10 mouse cellular contexts compared by ENCODE assay signal in genomic region chr11:5140619-5141018, GRCm38 (mm10). TPM values are rescaled to one million over a fixed set of nuclear protein-coding genes. Genes with fewer than 3 reads are reported as not detected.
DNase-seq lines count a peak whose midpoint lies in the region; ATAC-seq and TF ChIP-seq lines count a peak whose summit lies in the region.
"Had no signal": no experiment of that assay in that cellular context is flagged by ENCODE, and none has a peak within 500 bp of the region (broad histone marks: within the 10 kb centered on the region; RNA-seq: fewer than 3 reads in every experiment).

No protein-coding gene starts in this region.

- H3K4me2 ChIP-seq in hindbrain, embryonic 13.5 days: no peak overlapping the region
- H3K4me2 ChIP-seq in hindbrain, embryonic 12.5 days (replicated peaks): no peak overlapping the region
- no peak overlapping the region for H3K4me2 ChIP-seq in embryonic facial prominence, embryonic 15.5 days (replicated peaks)
- H3K4me2 ChIP-seq: embryonic facial prominence, embryonic 12.5 days had no signal

- intact Hi-C loops in heart, postnatal 25 days (cut with DNase I): no loop called here

- no peaks in the 10 kb centered on the region for H3K36me3 ChIP-seq in hindbrain, embryonic 13.5 days
- no peaks in the 10 kb centered on the region for H3K36me3 ChIP-seq in hindbrain, embryonic 12.5 days
- no peaks in the 10 kb centered on the region for H3K36me3 ChIP-seq in embryonic facial prominence, embryonic 15.5 days
- H3K36me3 ChIP-seq in liver, adult 2 months (ENCODE audit: control insufficient read depth, insufficient read depth, low read length): no peaks in the 10 kb centered on the region
- H3K36me3 ChIP-seq: embryonic facial prominence, embryonic 12.5 days had no signal

- H3K27ac ChIP-seq in hindbrain, embryonic 13.5 days: no peak overlapping the region
- H3K27ac ChIP-seq in hindbrain, embryonic 12.5 days: no peak overlapping the region
- peak overlapping the region; percentile 30; the same call in 1 of the 2 replicates for H3K27ac ChIP-seq in embryonic facial prominence, embryonic 15.5 days (replicated peaks)
- no peak overlapping the region for H3K27ac ChIP-seq in liver, adult 2 months (replicated peaks; ENCODE audit: insufficient read depth, low read depth, low read length)
- H3K27ac ChIP-seq: embryonic facial prominence, embryonic 12.5 days; liver, embryonic 14.5 days had no signal

- peak; percentile 57 for DNase-seq in NIH3T3 (ENCODE audit: low read depth)
- peak; percentile 53 for DNase-seq in heart, postnatal 25 days (ENCODE audit: low spot score)
- peak; percentile 71 for DNase-seq in liver, adult 2 months (ENCODE audit: extremely low read depth, low read depth, low spot score)
- peak; percentile 74 for DNase-seq in skeletal muscle tissue, adult 2 months (ENCODE audit: low read depth, low spot score)
- DNase-seq in thymus, adult 18-20 months: no peak

- H3K79me2 ChIP-seq in liver, adult 2 months (ENCODE audit: control insufficient read depth, insufficient read depth, low read length): no peaks in the 10 kb centered on the region

- no peak for TF ChIP-seq CTCF in liver, adult 2 months (IDR thresholded peaks at IDR 0.05; ENCODE audit: low read depth, low read length)

- no peak overlapping the region for H3K9ac ChIP-seq in hindbrain, embryonic 13.5 days
- no peak overlapping the region for H3K9ac ChIP-seq in hindbrain, embryonic 12.5 days
- no peak overlapping the region for H3K9ac ChIP-seq in embryonic facial prominence, embryonic 15.5 days
- no peak overlapping the region for H3K9ac ChIP-seq in liver, adult 2 months (ENCODE audit: low read depth, low read length)
- H3K9ac ChIP-seq: embryonic facial prominence, embryonic 12.5 days; liver, embryonic 14.5 days had no signal

- WGBS in hindbrain, embryonic 13.5 days: 52% methylated on average over 8 of the region's 8 CpGs
- 57% methylated on average over 8 of the region's 8 CpGs for WGBS in hindbrain, embryonic 12.5 days
- WGBS in embryonic facial prominence, embryonic 15.5 days: 33% methylated on average over 8 of the region's 8 CpGs
- WGBS in liver, adult 2 months: 8% methylated on average over 8 of the region's 8 CpGs

- ATAC-seq in hindbrain, embryonic 13.5 days (ENCODE audit: low FRiP score): peak; percentile 44; the same call in 1 of the 2 replicates
- no peak for ATAC-seq in hindbrain, embryonic 12.5 days (ENCODE audit: low FRiP score)
- ATAC-seq in embryonic facial prominence, embryonic 15.5 days (ENCODE audit: insufficient number of reproducible peaks, low FRiP score, low TSS enrichment, low read depth): no peak

- H3K9me3 ChIP-seq in hindbrain, embryonic 13.5 days: no peaks in the 10 kb centered on the region
- no peaks in the 10 kb centered on the region for H3K9me3 ChIP-seq in hindbrain, embryonic 12.5 days (replicated peaks)
- H3K9me3 ChIP-seq in embryonic facial prominence, embryonic 15.5 days (replicated peaks): no peaks in the 10 kb centered on the region
- H3K9me3 ChIP-seq: embryonic facial prominence, embryonic 12.5 days had no signal

- H3K4me3 ChIP-seq in hindbrain, embryonic 13.5 days: no peak overlapping the region
- no peak overlapping the region for H3K4me3 ChIP-seq in hindbrain, embryonic 12.5 days
- H3K4me3 ChIP-seq in embryonic facial prominence, embryonic 15.5 days (replicated peaks): no peak overlapping the region
- H3K4me3 ChIP-seq in liver, adult 2 months (ENCODE audit: insufficient read depth, low read depth, low read length): no peak overlapping the region
- H3K4me3 ChIP-seq: embryonic facial prominence, embryonic 12.5 days had no signal

- no peaks in the 10 kb centered on the region for H3K27me3 ChIP-seq in hindbrain, embryonic 13.5 days
- H3K27me3 ChIP-seq in hindbrain, embryonic 12.5 days: no peaks in the 10 kb centered on the region; the same call in 1 of the 2 replicates
- H3K27me3 ChIP-seq in embryonic facial prominence, embryonic 15.5 days: no peaks in the 10 kb centered on the region
- H3K27me3 ChIP-seq in liver, adult 2 months (ENCODE audit: control insufficient read depth, insufficient read depth, low read length): no peaks in the 10 kb centered on the region
- H3K27me3 ChIP-seq: embryonic facial prominence, embryonic 12.5 days had no signal

- TF ChIP-seq POLR2A in liver, adult 2 months (IDR thresholded peaks at IDR 0.05; ENCODE audit: extremely low read depth, insufficient read depth, low read length): no peak

- H3K4me1 ChIP-seq in hindbrain, embryonic 13.5 days (replicated peaks): peaks cover 11% of the 10 kb centered on the region
- peaks cover 18% of the 10 kb centered on the region for H3K4me1 ChIP-seq in hindbrain, embryonic 12.5 days
- peaks cover 23% of the 10 kb centered on the region for H3K4me1 ChIP-seq in embryonic facial prominence, embryonic 15.5 days
- H3K4me1 ChIP-seq in liver, adult 2 months (ENCODE audit: control insufficient read depth, insufficient read depth, low read length): peaks cover 20% of the 10 kb centered on the region

RNA-seq across cellular contexts. Expression of gene Emid1, which starts 11.4 kb away (rescaled TPM):
- 13.8 and 15.9 TPM in 2 replicates for polyA plus RNA-seq in hindbrain, embryonic 13.5 days (2015; fragmentation: Nextera tagmentation; extraction: Ambion mirVana)
- polyA plus RNA-seq in hindbrain, embryonic 12.5 days (2016; fragmentation: Nextera tagmentation; extraction: Ambion mirVana): 17.7 and 21.9 TPM in 2 replicates
- 64.0 and 67.1 TPM in 2 replicates for polyA plus RNA-seq in embryonic facial prominence, embryonic 15.5 days (2015; fragmentation: Nextera tagmentation; extraction: Ambion mirVana)
- total RNA-seq in heart, postnatal 25 days (2021): 1 to 10 TPM; 2.1 to 2.2 TPM
- 0.20 and 0.28 TPM in 2 replicates for total RNA-seq in liver, adult 2 months (2014; rRNA removed)
- 0.65 and 0.77 TPM in 2 replicates for polyA plus RNA-seq in liver, adult 2 months (2012; rRNA removed)

RNA-seq across cellular contexts. Expression of gene Ewsr1, which starts 41.6 kb away (rescaled TPM):
- polyA plus RNA-seq in hindbrain, embryonic 13.5 days (2015; fragmentation: Nextera tagmentation; extraction: Ambion mirVana): 670 and 686 TPM in 2 replicates
- polyA plus RNA-seq in hindbrain, embryonic 12.5 days (2016; fragmentation: Nextera tagmentation; extraction: Ambion mirVana): 823 and 828 TPM in 2 replicates
- polyA plus RNA-seq in embryonic facial prominence, embryonic 15.5 days (2015; fragmentation: Nextera tagmentation; extraction: Ambion mirVana): 691 and 729 TPM in 2 replicates
- 10 to 100 TPM; 95.7 to 96.0 TPM for total RNA-seq in heart, postnatal 25 days (2021)
- 88.6 and 89.8 TPM in 2 replicates for total RNA-seq in liver, adult 2 months (2014; rRNA removed)
- 95.1 and 112 TPM in 2 replicates for polyA plus RNA-seq in liver, adult 2 months (2012; rRNA removed)

RNA-seq across cellular contexts. Expression of gene Rhbdd3, which starts 41.9 kb away (rescaled TPM):
- polyA plus RNA-seq in hindbrain, embryonic 13.5 days (2015; fragmentation: Nextera tagmentation; extraction: Ambion mirVana): 30.9 and 35.6 TPM in 2 replicates
- 27.0 and 28.9 TPM in 2 replicates for polyA plus RNA-seq in hindbrain, embryonic 12.5 days (2016; fragmentation: Nextera tagmentation; extraction: Ambion mirVana)
- 28.8 and 29.4 TPM in 2 replicates for polyA plus RNA-seq in embryonic facial prominence, embryonic 15.5 days (2015; fragmentation: Nextera tagmentation; extraction: Ambion mirVana)
- 10 to 100 TPM; 21.4 to 21.6 TPM for total RNA-seq in heart, postnatal 25 days (2021)
- 8.6 and 13.8 TPM in 2 replicates for total RNA-seq in liver, adult 2 months (2014; rRNA removed)
- polyA plus RNA-seq in liver, adult 2 months (2012; rRNA removed): 26.5 and 30.8 TPM in 2 replicates

Comparison
In these comparisons a context has a peak if more than half of its experiments do, and no peak if none do; other contexts are left out.
1. DNase-seq: peak in NIH3T3 (single experiment), heart, postnatal 25 days (single experiment), liver, adult 2 months (single experiment) and skeletal muscle tissue, adult 2 months (single experiment); none in thymus, adult 18-20 months (0 of 2).